Mouse (Mus musculus): ENCODE measurements at regions not wholly inside any gene's neighbourhood (a gene's known extent, or its start where the extent isn't known, plus 50 kb on each side); places are given as distances from the start of the nearest gene placed in this dataset.

DNA sequence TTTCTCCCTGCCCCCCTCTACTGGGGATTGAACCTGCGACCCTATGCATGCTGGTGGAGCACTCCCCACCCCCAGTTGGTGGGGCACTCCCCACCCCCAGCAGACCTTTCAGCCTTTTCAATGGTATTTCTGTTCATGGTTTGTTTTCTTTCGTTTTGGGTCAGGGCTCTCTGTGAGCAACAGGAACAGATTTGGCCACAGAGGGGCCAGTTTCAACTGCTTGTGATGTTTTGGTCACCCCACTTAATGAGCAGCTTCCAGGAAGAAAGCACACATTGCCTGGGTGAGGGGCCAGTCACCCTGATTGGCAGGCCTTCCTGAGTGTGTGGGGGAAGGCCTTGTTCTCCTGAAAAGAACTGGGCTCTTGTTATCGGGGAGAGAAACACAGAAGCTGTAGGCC lies 71.5 kb upstream of the Sulf2 start:
- WGBS, result 19% methylated on average over 3 of the region's 3 CpGs
- Histone ChIP-seq H3K4me2 (no peak overlapping the region), H3K4me3 (no peak overlapping the region), H3K27ac (no peak overlapping the region), H3K27me3 (no peaks in the 10 kb centered on the region), H3K36me3 (no peaks in the 10 kb centered on the region), H3K9me3 (no peaks in the 10 kb centered on the region), H3K9ac (no peak overlapping the region), H3K4me1 (no peaks in the 10 kb centered on the region)
- no peak for ATAC-seq (ENCODE audit: borderline replicate concordance, extremely low read depth, low FRiP score, low TSS enrichment)

DNA sequence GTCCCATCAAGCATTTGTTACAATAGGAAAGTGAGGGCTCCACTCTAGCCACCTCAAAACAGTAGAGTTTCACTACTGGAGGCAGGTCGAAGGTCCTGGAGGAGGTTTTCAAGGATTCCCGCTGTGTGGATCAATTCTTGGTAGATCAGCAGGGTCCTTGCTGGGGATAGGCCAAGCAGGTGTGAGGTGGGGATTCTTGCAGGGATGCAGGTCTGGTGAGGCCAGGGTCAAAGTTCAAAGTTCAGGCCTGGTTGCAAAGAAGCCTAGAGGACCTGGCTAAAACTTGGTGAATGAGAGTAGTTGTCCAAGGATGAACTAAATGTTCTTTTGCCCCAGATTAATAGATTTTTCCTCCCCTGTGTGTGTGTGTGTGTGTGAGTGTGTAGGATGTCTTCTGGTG lies 70.9 kb upstream of the Sulf2 start:
- ATAC-seq (ENCODE audit: borderline replicate concordance, extremely low read depth, low FRiP score, low TSS enrichment), result no peak
- WGBS, result 93% methylated on average over 2 of the region's 2 CpGs
- H3K36me3 ChIP-seq, result no peaks in the 10 kb centered on the region
- no peak overlapping the region for H3K4me2 ChIP-seq
- no peaks in the 10 kb centered on the region for H3K9me3 ChIP-seq
- no peaks in the 10 kb centered on the region for H3K27me3 ChIP-seq
- no peak overlapping the region for H3K4me3 ChIP-seq
- no peak overlapping the region for H3K27ac ChIP-seq
- H3K9ac ChIP-seq, result no peak overlapping the region
- H3K4me1 ChIP-seq, result no peaks in the 10 kb centered on the region

DNA sequence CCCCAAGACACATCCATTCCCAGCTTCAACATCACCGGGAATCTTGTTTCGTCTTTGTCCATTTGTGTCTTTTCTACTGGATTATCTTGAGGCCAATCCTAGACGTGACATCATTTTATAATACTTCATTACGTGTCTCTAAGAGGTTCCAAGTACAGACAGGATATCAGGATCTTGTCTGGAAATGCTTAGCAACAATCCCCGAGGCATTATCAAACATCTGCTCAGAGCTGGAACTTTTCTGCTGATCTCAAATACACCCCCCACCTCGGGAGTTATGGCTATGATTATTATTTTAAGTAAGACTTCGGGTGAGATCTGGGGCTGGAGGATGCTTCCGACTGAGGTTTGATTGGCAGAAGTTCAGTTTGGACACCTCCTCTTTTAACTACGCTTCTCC lies 69.9 kb upstream of the Sulf2 start:
- H3K9ac ChIP-seq, result no peak overlapping the region
- no peak overlapping the region for H3K4me3 ChIP-seq
- no peak overlapping the region for H3K4me2 ChIP-seq
- no peaks in the 10 kb centered on the region for H3K36me3 ChIP-seq
- no peaks in the 10 kb centered on the region for H3K4me1 ChIP-seq
- ATAC-seq (ENCODE audit: borderline replicate concordance, extremely low read depth, low FRiP score, low TSS enrichment), result no peak
- no peaks in the 10 kb centered on the region for H3K27me3 ChIP-seq
- 74% methylated on average over 9 of the region's 9 CpGs for WGBS
- H3K9me3 ChIP-seq, result no peaks in the 10 kb centered on the region
- H3K27ac ChIP-seq, result no peak overlapping the region

DNA sequence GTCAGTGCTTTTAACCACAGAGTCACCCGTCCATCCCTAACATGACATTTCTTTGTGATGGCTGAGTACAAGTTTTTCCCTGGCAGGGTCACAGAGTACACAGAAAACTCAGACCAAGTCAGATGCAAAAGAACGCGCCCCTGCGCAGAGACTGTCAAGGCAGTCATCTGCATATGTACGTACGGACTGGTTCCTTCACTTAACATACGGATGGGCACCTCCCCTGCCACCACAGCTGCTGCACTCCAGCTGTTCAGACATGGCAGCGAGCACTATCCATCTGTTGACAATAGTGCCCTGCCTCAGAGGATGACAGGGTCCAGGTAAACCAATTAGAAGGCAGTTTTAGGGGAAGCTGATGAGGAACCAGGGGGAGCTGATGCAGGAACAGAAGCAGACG lies 63.3 kb upstream of the Sulf2 start:
- no peak overlapping the region for H3K4me2 ChIP-seq
- no peaks in the 10 kb centered on the region for H3K4me1 ChIP-seq
- H3K27ac ChIP-seq, result no peak overlapping the region
- ATAC-seq (ENCODE audit: borderline replicate concordance, extremely low read depth, low FRiP score, low TSS enrichment), result no peak
- H3K27me3 ChIP-seq, result no peaks in the 10 kb centered on the region; the same call in 1 of the 2 replicates
- H3K9me3 ChIP-seq, result no peaks in the 10 kb centered on the region
- 77% methylated on average over 9 of the region's 9 CpGs for WGBS
- no peak overlapping the region for H3K4me3 ChIP-seq
- no peaks in the 10 kb centered on the region for H3K36me3 ChIP-seq
- H3K9ac ChIP-seq, result no peak overlapping the region

DNA sequence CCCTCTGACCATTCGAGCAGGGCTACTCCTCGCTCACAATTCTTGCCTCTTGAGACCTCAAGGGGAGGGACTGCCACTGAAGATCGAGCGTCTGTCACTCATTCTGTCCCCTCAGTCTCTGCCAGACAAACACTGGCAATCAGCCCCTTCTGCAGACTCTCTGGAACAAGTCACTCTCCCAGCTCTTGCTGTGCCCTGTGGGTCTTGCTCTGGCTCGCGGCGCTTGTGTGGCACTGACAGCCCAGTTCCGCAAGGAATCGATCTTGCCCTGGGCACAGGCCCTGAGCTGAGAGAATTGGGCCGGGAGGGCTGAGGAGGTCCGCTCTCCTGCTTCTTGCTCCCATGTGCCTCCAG lies 61.0 kb upstream of the Sulf2 start:
- Histone ChIP-seq H3K27ac (no peak overlapping the region), H3K36me3 (no peaks in the 10 kb centered on the region), H3K9me3 (no peaks in the 10 kb centered on the region), H3K4me2 (no peak overlapping the region), H3K9ac (no peak overlapping the region), H3K4me3 (no peak overlapping the region), H3K27me3 (no peaks in the 10 kb centered on the region; the same call in 1 of the 2 replicates), H3K4me1 (no peaks in the 10 kb centered on the region)
- 68% methylated on average over 11 of the region's 11 CpGs for WGBS
- no peak for ATAC-seq (ENCODE audit: borderline replicate concordance, extremely low read depth, low FRiP score, low TSS enrichment)

DNA sequence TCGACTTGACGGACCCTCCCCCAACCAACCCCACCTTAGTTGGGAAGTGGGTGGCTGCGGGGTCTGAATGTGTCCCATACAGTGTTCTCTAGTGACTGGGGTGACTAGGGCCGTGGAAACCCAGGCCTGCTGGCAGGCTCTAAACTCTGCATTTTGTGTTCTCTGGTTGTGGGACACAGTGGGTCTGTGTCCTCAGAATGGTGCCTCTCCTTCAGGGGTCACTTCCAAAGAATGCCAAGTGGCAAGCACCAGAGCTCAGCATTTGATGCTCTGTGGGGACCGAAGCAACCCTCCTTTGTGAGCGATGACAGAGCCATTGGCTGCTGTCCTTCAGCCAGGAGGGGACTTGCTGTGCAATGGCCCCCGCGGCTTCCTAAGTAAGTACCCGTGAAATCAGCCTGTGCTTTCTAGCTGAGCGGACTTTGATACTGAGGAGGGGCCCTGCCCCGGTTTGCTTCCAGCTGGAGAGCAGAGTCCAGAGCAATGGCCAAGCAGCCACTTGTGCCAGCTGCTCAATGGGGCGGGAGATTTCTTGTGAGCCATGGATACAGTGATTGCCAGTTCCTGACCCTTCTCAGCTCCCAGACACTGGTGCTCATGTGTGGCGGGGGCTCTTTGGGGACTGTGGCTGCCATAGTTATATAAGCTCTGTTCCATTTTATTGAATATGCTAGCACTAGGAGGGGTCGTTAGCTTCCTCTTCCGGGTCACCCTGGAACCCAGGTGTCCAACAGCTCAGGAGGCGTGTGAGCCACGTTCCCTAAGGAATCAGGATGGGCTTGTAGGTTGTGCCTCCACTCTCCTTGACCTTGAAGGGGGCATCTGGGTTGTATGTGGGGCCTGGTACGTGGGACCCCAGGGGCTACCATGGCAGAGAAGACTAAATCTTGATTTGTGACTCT lies 60.4 kb upstream of the Sulf2 start:
- no peak overlapping the region for H3K4me2 ChIP-seq
- H3K9ac ChIP-seq, result no peak overlapping the region
- H3K36me3 ChIP-seq, result no peaks in the 10 kb centered on the region
- no peak overlapping the region for H3K4me3 ChIP-seq
- WGBS, result 71% methylated on average over 18 of the region's 18 CpGs
- H3K4me1 ChIP-seq, result no peaks in the 10 kb centered on the region
- no peaks in the 10 kb centered on the region; the same call in 1 of the 2 replicates for H3K27me3 ChIP-seq
- no peak for ATAC-seq (ENCODE audit: borderline replicate concordance, extremely low read depth, low FRiP score, low TSS enrichment)
- H3K9me3 ChIP-seq, result no peaks in the 10 kb centered on the region
- H3K27ac ChIP-seq, result no peak overlapping the region

DNA sequence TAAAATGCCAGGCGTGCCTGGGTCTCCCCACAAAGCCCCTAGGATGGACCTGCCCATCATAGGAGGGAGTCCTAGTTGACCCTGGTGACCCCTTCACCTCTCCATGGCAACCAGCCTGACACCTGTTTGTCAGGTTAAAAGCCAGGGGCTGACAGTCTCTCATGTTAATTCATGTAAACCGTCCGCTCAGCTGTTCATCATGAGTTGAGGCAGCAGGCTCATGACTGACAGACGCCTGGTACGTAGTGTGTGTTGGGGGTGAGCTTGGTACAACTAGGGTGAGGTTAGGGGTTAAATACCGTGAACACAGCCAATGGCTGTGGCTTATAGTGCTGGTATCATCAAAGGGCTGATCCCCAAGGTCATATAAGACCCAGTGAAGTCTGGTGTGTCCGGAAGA lies 59.7 kb upstream of the Sulf2 start:
- no peaks in the 10 kb centered on the region; the same call in 1 of the 2 replicates for H3K27me3 ChIP-seq
- no peak overlapping the region for H3K9ac ChIP-seq
- no peak overlapping the region for H3K4me2 ChIP-seq
- no peaks in the 10 kb centered on the region for H3K9me3 ChIP-seq
- ATAC-seq (ENCODE audit: borderline replicate concordance, extremely low read depth, low FRiP score, low TSS enrichment), result no peak
- H3K27ac ChIP-seq, result no peak overlapping the region
- no peaks in the 10 kb centered on the region for H3K4me1 ChIP-seq
- H3K4me3 ChIP-seq, result no peak overlapping the region
- WGBS, result 75% methylated on average over 7 of the region's 7 CpGs
- no peaks in the 10 kb centered on the region for H3K36me3 ChIP-seq

DNA sequence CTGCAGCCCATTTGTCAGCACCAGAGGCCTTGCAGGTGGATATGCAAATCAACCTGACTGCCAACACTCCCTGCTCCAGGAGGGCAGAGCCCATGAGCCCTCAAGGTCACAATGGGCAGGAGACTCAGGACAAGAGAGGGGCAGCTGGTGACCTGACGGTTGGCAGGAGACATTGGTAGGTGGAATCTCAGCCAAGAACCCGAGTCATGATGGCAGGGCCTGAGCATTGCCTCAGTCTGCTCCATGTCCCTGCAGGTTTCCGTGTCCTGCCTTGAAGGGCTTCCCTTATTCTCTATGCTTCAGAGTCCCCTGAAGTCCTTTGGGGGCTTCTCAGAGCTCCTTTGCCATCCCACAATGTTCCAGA lies 51.7 kb upstream of the Sulf2 start:
- Histone ChIP-seq H3K4me2 (no peak overlapping the region), H3K27me3 (no peaks in the 10 kb centered on the region), H3K9me3 (no peaks in the 10 kb centered on the region), H3K4me3 (no peak overlapping the region), H3K27ac (no peak overlapping the region), H3K9ac (no peak overlapping the region), H3K4me1 (no peaks in the 10 kb centered on the region), H3K36me3 (no peaks in the 10 kb centered on the region)
- no peak for ATAC-seq (ENCODE audit: borderline replicate concordance, extremely low read depth, low FRiP score, low TSS enrichment)
- 87% methylated on average over 3 of the region's 3 CpGs for WGBS

DNA sequence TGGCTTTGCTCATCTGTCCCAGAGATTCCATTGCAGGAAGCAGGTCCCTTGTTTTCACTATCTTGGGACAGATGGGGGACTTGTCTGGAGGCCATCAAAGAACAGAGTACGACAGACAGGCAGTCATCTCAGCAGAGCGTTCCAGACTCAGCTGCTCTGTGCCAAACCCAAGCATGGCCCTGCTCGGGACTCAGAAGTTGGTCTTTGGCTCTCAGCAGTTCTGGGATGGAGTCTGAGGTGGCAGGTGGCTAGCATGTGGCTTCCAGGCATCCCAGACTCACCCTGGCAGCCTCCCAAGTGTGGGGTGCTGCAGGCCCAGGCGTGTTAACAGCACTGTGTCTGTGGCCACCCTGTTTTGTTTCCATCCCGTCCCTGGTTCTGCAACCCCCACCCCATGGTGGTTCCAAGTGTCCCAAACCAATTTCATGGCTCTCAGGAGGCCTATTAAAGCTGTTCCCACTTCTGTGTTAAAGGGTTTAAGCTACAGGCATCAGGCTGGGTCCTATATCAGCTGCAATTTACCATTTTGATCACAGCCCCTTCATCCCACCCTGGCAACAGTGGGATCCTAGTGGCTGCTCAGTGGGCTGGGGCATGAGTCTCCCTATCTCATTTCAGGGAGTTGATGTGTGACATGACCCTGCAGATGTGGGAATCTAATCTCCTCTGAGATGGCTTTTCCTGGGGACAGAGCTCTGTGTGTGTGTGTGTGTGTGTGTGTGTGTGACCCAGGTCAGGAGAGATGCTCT lies 51.1 kb upstream of the Sulf2 start:
- Histone ChIP-seq H3K4me2 (no peak overlapping the region), H3K27ac (no peak overlapping the region), H3K36me3 (no peaks in the 10 kb centered on the region), H3K9me3 (no peaks in the 10 kb centered on the region), H3K4me1 (no peaks in the 10 kb centered on the region), H3K4me3 (no peak overlapping the region), H3K27me3 (no peaks in the 10 kb centered on the region), H3K9ac (no peak overlapping the region)
- 63% methylated on average over 5 of the region's 5 CpGs for WGBS
- no peak for ATAC-seq (ENCODE audit: borderline replicate concordance, extremely low read depth, low FRiP score, low TSS enrichment)

All from lung, embryonic 15.5 days (tissue).